Mouse (Mus musculus): ENCODE measurements around the gene Wfs1. TPM values are rescaled to one million over a fixed set of nuclear protein-coding genes. Genes with fewer than 3 reads are reported as not detected.

The Wfs1 gene
- polyA plus RNA-seq, 1 experiment from 2014 or later: 9.4 TPM

DNA sequence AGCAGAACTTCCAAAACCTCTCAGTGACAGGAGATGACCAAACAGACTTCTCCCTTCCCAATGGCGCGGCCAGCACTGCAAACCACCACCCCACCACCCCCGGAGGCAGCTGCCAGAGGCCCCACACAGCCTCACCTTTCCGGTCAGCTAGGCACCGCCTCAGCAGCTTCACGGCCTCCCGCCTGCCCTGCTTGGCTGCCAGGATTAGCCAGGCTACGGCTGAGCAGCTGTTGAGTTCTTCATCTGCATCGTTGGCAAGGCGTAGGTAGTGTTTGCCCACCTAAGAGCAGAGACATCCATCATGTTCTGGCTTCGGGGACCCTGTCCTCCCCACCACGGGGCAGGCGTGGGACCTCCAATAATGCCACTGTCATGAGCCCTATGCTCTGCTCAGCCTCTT is 13.7 kb downstream of the Wfs1 start:
- no peak overlapping the region for H3K4me2 ChIP-seq (ENCODE audit: low read depth, low read length)
- H3K36me3 ChIP-seq (ENCODE audit: control insufficient read depth, insufficient read depth, low read length): peaks cover 12% of the 10 kb centered on the region
- no peaks in the 10 kb centered on the region for H3K27me3 ChIP-seq (ENCODE audit: control insufficient read depth, insufficient read depth, low read depth, low read length)
- 77% methylated on average over 13 of the region's 13 CpGs for WGBS
- no peak overlapping the region for H3K4me3 ChIP-seq (ENCODE audit: low read length)
- H3K9me3 ChIP-seq (ENCODE audit: control insufficient read depth, low read length): no peaks in the 10 kb centered on the region
- no peak overlapping the region for H3K9ac ChIP-seq (ENCODE audit: low read length)
- no peaks in the 10 kb centered on the region for H3K4me1 ChIP-seq (replicated peaks; ENCODE audit: control insufficient read depth, insufficient read depth, low read length)
- H3K27ac ChIP-seq (ENCODE audit: low read length): no peak overlapping the region
- ATAC-seq (ENCODE audit: low read depth): no peak

GRCm38 (mm10) chr5:36971587-36971986 is 17.4 kb downstream of the Wfs1 start:
- no peaks in the 10 kb centered on the region for H3K27me3 ChIP-seq (ENCODE audit: control insufficient read depth, insufficient read depth, low read depth, low read length)
- H3K4me1 ChIP-seq (replicated peaks; ENCODE audit: control insufficient read depth, insufficient read depth, low read length): no peaks in the 10 kb centered on the region
- no peak overlapping the region for H3K9ac ChIP-seq (ENCODE audit: low read length)
- H3K4me2 ChIP-seq (ENCODE audit: low read depth, low read length): no peak overlapping the region
- ATAC-seq (ENCODE audit: low read depth): no peak
- no peaks in the 10 kb centered on the region for H3K9me3 ChIP-seq (ENCODE audit: control insufficient read depth, low read length)
- H3K27ac ChIP-seq (ENCODE audit: low read length): no peak overlapping the region
- WGBS: 87% methylated on average over 8 of the region's 8 CpGs
- H3K4me3 ChIP-seq (ENCODE audit: low read length): no peak overlapping the region
- peaks cover 30% of the 10 kb centered on the region for H3K36me3 ChIP-seq (ENCODE audit: control insufficient read depth, insufficient read depth, low read length)

- Histone ChIP-seq H3K9ac (ENCODE audit: low read length) (no peak overlapping the region), H3K4me3 (ENCODE audit: low read length) (no peak overlapping the region), H3K27ac (ENCODE audit: low read length) (no peak overlapping the region), H3K36me3 (ENCODE audit: control insufficient read depth, insufficient read depth, low read length) (no peaks in the 10 kb centered on the region), H3K9me3 (ENCODE audit: control insufficient read depth, low read length) (no peaks in the 10 kb centered on the region), H3K27me3 (ENCODE audit: control insufficient read depth, insufficient read depth, low read depth, low read length) (no peaks in the 10 kb centered on the region), H3K4me2 (ENCODE audit: low read depth, low read length) (no peak overlapping the region), H3K4me1 (replicated peaks; ENCODE audit: control insufficient read depth, insufficient read depth, low read length) (no peaks in the 10 kb centered on the region)
- WGBS: 32% methylated on average over 5 of the region's 5 CpGs
- ATAC-seq (ENCODE audit: low read depth): no peak
Measured at GRCm38 (mm10) chr5:36960501-36960900, 28.5 kb downstream of the Wfs1 start.

GRCm38 (mm10) chr5:36958837-36959236 is 30.2 kb downstream of the Wfs1 start:
- no peak for ATAC-seq (ENCODE audit: low read depth)
- 24% methylated on average over 5 of the region's 5 CpGs for WGBS
- no peaks in the 10 kb centered on the region for H3K27me3 ChIP-seq (ENCODE audit: control insufficient read depth, insufficient read depth, low read depth, low read length)
- H3K4me1 ChIP-seq (replicated peaks; ENCODE audit: control insufficient read depth, insufficient read depth, low read length): no peaks in the 10 kb centered on the region
- no peaks in the 10 kb centered on the region for H3K36me3 ChIP-seq (ENCODE audit: control insufficient read depth, insufficient read depth, low read length)
- no peak overlapping the region for H3K27ac ChIP-seq (ENCODE audit: low read length)
- no peaks in the 10 kb centered on the region for H3K9me3 ChIP-seq (ENCODE audit: control insufficient read depth, low read length)
- H3K4me3 ChIP-seq (ENCODE audit: low read length): no peak overlapping the region
- H3K9ac ChIP-seq (ENCODE audit: low read length): no peak overlapping the region
- H3K4me2 ChIP-seq (ENCODE audit: low read depth, low read length): no peak overlapping the region

GRCm38 (mm10) chr5:36955366-36955765 is 33.6 kb downstream of the Wfs1 start:
- no peak for ATAC-seq (ENCODE audit: low read depth)
- Histone ChIP-seq H3K4me2 (ENCODE audit: low read depth, low read length) (no peak overlapping the region), H3K4me1 (replicated peaks; ENCODE audit: control insufficient read depth, insufficient read depth, low read length) (no peaks in the 10 kb centered on the region), H3K27me3 (ENCODE audit: control insufficient read depth, insufficient read depth, low read depth, low read length) (no peaks in the 10 kb centered on the region), H3K9ac (ENCODE audit: low read length) (no peak overlapping the region), H3K36me3 (ENCODE audit: control insufficient read depth, insufficient read depth, low read length) (no peaks in the 10 kb centered on the region), H3K27ac (ENCODE audit: low read length) (no peak overlapping the region), H3K9me3 (ENCODE audit: control insufficient read depth, low read length) (no peaks in the 10 kb centered on the region), H3K4me3 (ENCODE audit: low read length) (no peak overlapping the region)
- 17% methylated on average over 4 of the region's 4 CpGs for WGBS

DNA sequence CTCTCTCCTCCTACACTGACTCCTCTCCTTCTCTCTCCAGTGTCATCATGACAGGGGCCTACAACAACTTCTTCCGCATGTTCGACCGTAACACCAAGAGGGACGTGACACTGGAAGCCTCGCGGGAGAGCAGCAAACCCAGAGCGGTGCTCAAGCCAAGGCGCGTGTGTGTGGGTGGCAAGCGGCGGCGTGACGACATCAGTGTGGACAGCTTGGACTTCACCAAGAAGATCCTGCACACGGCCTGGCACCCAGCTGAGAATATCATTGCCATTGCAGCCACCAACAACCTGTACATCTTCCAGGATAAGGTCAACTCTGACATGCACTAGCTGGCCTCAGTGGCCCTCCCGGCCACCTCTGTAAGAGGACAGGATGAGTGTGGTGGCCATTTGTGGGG is 36.7 kb downstream of the Wfs1 start:
- ATAC-seq (ENCODE audit: low read depth): no peak
- H3K4me3 ChIP-seq (ENCODE audit: low read length): no peak overlapping the region
- no peaks in the 10 kb centered on the region for H3K27me3 ChIP-seq (ENCODE audit: control insufficient read depth, insufficient read depth, low read depth, low read length)
- no peak overlapping the region for H3K4me2 ChIP-seq (ENCODE audit: low read depth, low read length)
- no peak overlapping the region for H3K9ac ChIP-seq (ENCODE audit: low read length)
- no peaks in the 10 kb centered on the region for H3K36me3 ChIP-seq (ENCODE audit: control insufficient read depth, insufficient read depth, low read length)
- H3K27ac ChIP-seq (ENCODE audit: low read length): no peak overlapping the region
- no peaks in the 10 kb centered on the region for H3K4me1 ChIP-seq (replicated peaks; ENCODE audit: control insufficient read depth, insufficient read depth, low read length)
- 90% methylated on average over 15 of the region's 15 CpGs for WGBS
- no peaks in the 10 kb centered on the region for H3K9me3 ChIP-seq (ENCODE audit: control insufficient read depth, low read length)

DNA sequence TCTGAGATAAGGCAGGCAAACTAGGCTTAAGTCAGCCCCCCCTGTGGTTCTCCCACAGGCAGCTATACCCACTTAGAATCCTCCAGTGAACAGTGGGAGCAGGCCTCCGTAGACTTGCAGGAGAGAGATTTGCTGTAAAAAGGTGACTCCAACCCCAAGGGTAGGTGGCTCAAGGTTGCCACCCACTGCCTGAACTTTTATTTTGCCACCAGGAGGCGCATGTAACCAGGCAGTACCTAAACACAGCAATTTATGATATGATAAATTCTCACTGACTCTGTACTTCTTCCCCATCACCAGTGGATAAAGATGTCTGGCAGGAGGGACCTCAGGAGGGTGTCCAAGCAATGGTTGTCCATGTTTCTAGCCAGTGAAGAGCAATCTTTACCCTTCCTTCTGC is 38.1 kb downstream of the Wfs1 start:
- Histone ChIP-seq H3K27ac (ENCODE audit: low read length) (no peak overlapping the region), H3K4me2 (ENCODE audit: low read depth, low read length) (no peak overlapping the region), H3K36me3 (ENCODE audit: control insufficient read depth, insufficient read depth, low read length) (no peaks in the 10 kb centered on the region), H3K27me3 (ENCODE audit: control insufficient read depth, insufficient read depth, low read depth, low read length) (no peaks in the 10 kb centered on the region), H3K4me1 (replicated peaks; ENCODE audit: control insufficient read depth, insufficient read depth, low read length) (no peaks in the 10 kb centered on the region), H3K4me3 (ENCODE audit: low read length) (no peak overlapping the region), H3K9me3 (ENCODE audit: control insufficient read depth, low read length) (no peaks in the 10 kb centered on the region), H3K9ac (ENCODE audit: low read length) (no peak overlapping the region)
- no peak for ATAC-seq (ENCODE audit: low read depth)
- 43% methylated on average over 2 of the region's 2 CpGs for WGBS

GRCm38 (mm10) chr5:36948831-36949230 is 40.2 kb downstream of the Wfs1 start:
- no peak overlapping the region for H3K27ac ChIP-seq (ENCODE audit: low read length)
- no peaks in the 10 kb centered on the region for H3K9me3 ChIP-seq (ENCODE audit: control insufficient read depth, low read length)
- no peak overlapping the region for H3K4me2 ChIP-seq (ENCODE audit: low read depth, low read length)
- no peaks in the 10 kb centered on the region for H3K27me3 ChIP-seq (ENCODE audit: control insufficient read depth, insufficient read depth, low read depth, low read length)
- no peak overlapping the region for H3K9ac ChIP-seq (ENCODE audit: low read length)
- no peak overlapping the region for H3K4me3 ChIP-seq (ENCODE audit: low read length)
- no peaks in the 10 kb centered on the region for H3K4me1 ChIP-seq (replicated peaks; ENCODE audit: control insufficient read depth, insufficient read depth, low read length)
- WGBS: 6% methylated on average over 3 of the region's 3 CpGs
- no peak for ATAC-seq (ENCODE audit: low read depth)
- H3K36me3 ChIP-seq (ENCODE audit: control insufficient read depth, insufficient read depth, low read length): no peaks in the 10 kb centered on the region

DNA sequence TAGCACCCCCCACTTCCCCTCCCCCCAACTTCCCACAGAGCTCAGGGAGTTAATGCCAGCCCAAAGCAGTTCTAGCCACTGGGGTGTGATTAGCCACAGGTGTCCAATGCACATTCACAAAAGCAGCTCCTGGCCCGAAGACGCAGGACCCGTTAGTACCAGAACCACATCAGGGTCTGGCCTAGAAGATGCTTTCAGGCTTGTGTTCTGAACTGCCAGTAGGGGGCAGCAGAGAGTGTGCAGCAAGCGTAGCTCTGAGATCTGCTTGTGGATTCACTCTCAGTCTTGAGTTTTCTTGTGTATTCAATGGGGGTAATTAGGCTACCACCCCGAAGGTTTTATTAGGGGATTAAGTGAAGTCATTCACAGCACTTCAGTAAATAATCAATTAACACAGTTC is 42.6 kb downstream of the Wfs1 start:
- Histone ChIP-seq H3K36me3 (ENCODE audit: control insufficient read depth, insufficient read depth, low read length) (no peaks in the 10 kb centered on the region), H3K27me3 (ENCODE audit: control insufficient read depth, insufficient read depth, low read depth, low read length) (no peaks in the 10 kb centered on the region), H3K9me3 (ENCODE audit: control insufficient read depth, low read length) (no peaks in the 10 kb centered on the region), H3K27ac (ENCODE audit: low read length) (no peak overlapping the region), H3K4me3 (ENCODE audit: low read length) (no peak overlapping the region), H3K4me1 (replicated peaks; ENCODE audit: control insufficient read depth, insufficient read depth, low read length) (no peaks in the 10 kb centered on the region), H3K4me2 (ENCODE audit: low read depth, low read length) (no peak overlapping the region), H3K9ac (ENCODE audit: low read length) (no peak overlapping the region)
- ATAC-seq (ENCODE audit: low read depth): no peak
- WGBS: 8% methylated on average over 5 of the region's 5 CpGs

GRCm38 (mm10) chr5:36945713-36946112 is 43.3 kb downstream of the Wfs1 start:
- Histone ChIP-seq H3K27me3 (ENCODE audit: control insufficient read depth, insufficient read depth, low read depth, low read length) (no peaks in the 10 kb centered on the region), H3K9ac (ENCODE audit: low read length) (no peak overlapping the region), H3K4me3 (ENCODE audit: low read length) (no peak overlapping the region), H3K4me1 (replicated peaks; ENCODE audit: control insufficient read depth, insufficient read depth, low read length) (no peaks in the 10 kb centered on the region), H3K36me3 (ENCODE audit: control insufficient read depth, insufficient read depth, low read length) (no peaks in the 10 kb centered on the region), H3K27ac (ENCODE audit: low read length) (no peak overlapping the region), H3K4me2 (ENCODE audit: low read depth, low read length) (no peak overlapping the region), H3K9me3 (ENCODE audit: control insufficient read depth, low read length) (no peaks in the 10 kb centered on the region)
- WGBS: 63% methylated on average over 2 of the region's 2 CpGs
- ATAC-seq (ENCODE audit: low read depth): no peak
